Mouse (Mus musculus) myocyte (in vitro differentiated cells): ENCODE measurements around the gene Ptprj. TPM values are rescaled to one million over a fixed set of nuclear protein-coding genes. Genes with fewer than 3 reads are reported as not detected.

Source experiments
- H3K27me3 ChIP-seq: one replicate; pipeline ENCODE4 v1.6.1; 2011; ENCODE audit not compliant: control insufficient read depth, insufficient read depth, insufficient read length
- H3K36me3 ChIP-seq: one replicate; pipeline ENCODE4 v1.6.1; 2011; ENCODE audit not compliant: control insufficient read depth, insufficient read depth
- H3K4me2 ChIP-seq: one replicate; pipeline ENCODE4 v1.6.1; 2011; ENCODE audit warnings: low read depth, control low read depth
- H3K4me3 ChIP-seq: one replicate; pipeline ENCODE4 v1.5.1; 2011; ENCODE audit warnings: mild to moderate bottlenecking, control low read depth, moderate library complexity
- H3K79me2 ChIP-seq: one replicate; pipeline ENCODE4 v1.6.1; 2011; ENCODE audit not compliant: control insufficient read depth, insufficient read depth
- H3ac ChIP-seq: one replicate; pipeline ENCODE4 v1.6.1; 2011; ENCODE audit not compliant: control insufficient read depth, insufficient read length
- CEBPB ChIP-seq: IDR thresholded peaks from 2 replicates; pipeline ENCODE4 v1.6.1; 2011; ENCODE audit warnings: mild to moderate bottlenecking, moderate library complexity; ENCODE audit not compliant: poor library complexity, insufficient read depth, severe bottlenecking
- E2F4 ChIP-seq: IDR thresholded peaks from one replicate; pipeline ENCODE4 v1.6.1; 2011; ENCODE audit warnings: mild to moderate bottlenecking, control low read depth, moderate library complexity; ENCODE audit not compliant: insufficient read depth
- MAX ChIP-seq: IDR thresholded peaks from one replicate; pipeline ENCODE4 v1.6.1; 2011; ENCODE audit warnings: low read depth, mild to moderate bottlenecking, control low read depth
- MYOD1 ChIP-seq, 3 experiments: IDR thresholded peaks; one replicate each; pipeline ENCODE4 v1.6.1; 2011; ENCODE audit warnings: control low read depth in 2 of 3, low read depth in 2 of 3, mild to moderate bottlenecking in 2 of 3, moderate library complexity in 1 of 3; ENCODE audit not compliant: insufficient read length in 2 of 3, control insufficient read depth in 1 of 3
- MYOG ChIP-seq, 3 experiments: IDR thresholded peaks; one replicate each; pipeline ENCODE4 v1.6.1; 2011; ENCODE audit warnings: control low read depth in 2 of 3, low read depth in 2 of 3, mild to moderate bottlenecking in 2 of 3; ENCODE audit not compliant: insufficient read length in 2 of 3, control insufficient read depth in 1 of 3, insufficient read depth in 1 of 3
- POLR2A ChIP-seq: IDR thresholded peaks from one replicate; pipeline ENCODE4 v1.6.1; 2011; ENCODE audit warnings: low read depth, mild to moderate bottlenecking, control low read depth, moderate library complexity; ENCODE audit not compliant: insufficient read length
- POLR2AphosphoS2 ChIP-seq: IDR thresholded peaks from one replicate; pipeline ENCODE4 v1.6.1; 2011; ENCODE audit warnings: low read depth, control low read depth; ENCODE audit not compliant: insufficient read length
- REST ChIP-seq: IDR thresholded peaks from one replicate; pipeline ENCODE4 v1.6.1; 2011; ENCODE audit warnings: mild to moderate bottlenecking, control low read depth, moderate library complexity; ENCODE audit not compliant: insufficient read depth, insufficient read length
- SRF ChIP-seq: IDR thresholded peaks from one replicate; pipeline ENCODE4 v1.6.1; 2011; ENCODE audit warnings: low read depth; ENCODE audit not compliant: control insufficient read depth, insufficient read length
- TCF12 ChIP-seq: IDR thresholded peaks from one replicate; pipeline ENCODE4 v1.6.1; 2011; ENCODE audit warnings: mild to moderate bottlenecking, control low read depth; ENCODE audit not compliant: poor library complexity, insufficient read depth, severe bottlenecking
- TCF3 ChIP-seq: IDR thresholded peaks from one replicate; pipeline ENCODE4 v1.6.1; 2011; ENCODE audit warnings: low read depth, control low read depth; ENCODE audit not compliant: insufficient read length
- USF1 ChIP-seq: IDR thresholded peaks from one replicate; pipeline ENCODE4 v1.6.1; 2011; ENCODE audit warnings: low read depth, mild to moderate bottlenecking, control low read depth, moderate library complexity
- polyA plus RNA-seq: library from polyadenylated mRNA; unstranded; fragments of >200 nt; fragmentation: generic; extraction: Trizol; gene quantifications from one replicate; pipeline ENCODE4 v1.2.1, GENCODE M21; 2012; ENCODE audit warnings: missing spikeins

Gene Ptprj
- polyA plus RNA-seq, 1 experiment, result 1.6 TPM

- no peak overlapping the region for H3ac ChIP-seq
- H3K27me3 ChIP-seq, result no peaks in the 10 kb centered on the region
- no peaks in the 10 kb centered on the region for H3K79me2 ChIP-seq
- H3K4me2 ChIP-seq, result no peak overlapping the region
- TF ChIP-seq SRF (no peak), MAX (no peak), MYOG (IDR thresholded peaks at IDR 0.05; ENCODE audit: control insufficient read depth in 1 of 3, insufficient read depth in 1 of 3, insufficient read length in 2 of 3, low read depth in 2 of 3) (no peak), REST (no peak), USF1 (no peak), MYOD1 (IDR thresholded peaks at IDR 0.05; ENCODE audit: control insufficient read depth in 1 of 3, insufficient read length in 2 of 3, low read depth in 2 of 3) (no peak), POLR2A (no peak), TCF12 (no peak), TCF3 (no peak), CEBPB (no peak), POLR2AphosphoS2 (no peak), E2F4 (no peak)
- no peak overlapping the region for H3K4me3 ChIP-seq
- no peaks in the 10 kb centered on the region for H3K36me3 ChIP-seq
These were observed 40.4 kb upstream of the Ptprj start for GRCm38 (mm10) chr2:90620815-90621214.

DNA sequence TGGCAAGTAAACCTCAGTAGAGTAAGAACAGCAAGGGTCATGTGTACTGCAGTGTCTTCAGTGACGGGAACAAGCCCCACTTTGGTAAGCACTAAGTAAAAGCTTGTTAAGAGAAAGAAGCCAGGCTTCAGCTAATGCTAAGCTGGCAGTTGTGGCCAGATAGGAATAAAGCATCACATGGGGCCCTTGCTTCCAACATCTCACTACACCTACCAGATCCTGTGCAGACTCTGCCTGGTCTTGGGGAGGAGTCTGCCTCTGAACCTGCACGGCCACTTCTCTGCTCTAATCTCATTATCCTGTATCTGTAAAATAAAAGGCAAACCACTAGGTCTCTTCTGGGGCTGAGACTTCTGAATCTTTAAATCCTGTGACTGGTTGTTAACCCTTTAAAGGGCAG lies 39.2 kb upstream of the Ptprj start:
- Histone ChIP-seq H3K79me2 (no peaks in the 10 kb centered on the region), H3K27me3 (no peaks in the 10 kb centered on the region), H3K36me3 (no peaks in the 10 kb centered on the region), H3K4me3 (no peak overlapping the region), H3ac (no peak overlapping the region), H3K4me2 (no peak overlapping the region)
- TF ChIP-seq MYOG (IDR thresholded peaks at IDR 0.05; ENCODE audit: control insufficient read depth in 1 of 3, insufficient read depth in 1 of 3, insufficient read length in 2 of 3, low read depth in 2 of 3) (no peak), SRF (no peak), TCF3 (no peak), TCF12 (no peak), POLR2AphosphoS2 (no peak), MYOD1 (IDR thresholded peaks at IDR 0.05; ENCODE audit: control insufficient read depth in 1 of 3, insufficient read length in 2 of 3, low read depth in 2 of 3) (no peak), USF1 (no peak), CEBPB (no peak), MAX (no peak), E2F4 (no peak), POLR2A (no peak), REST (no peak)

- no peaks in the 10 kb centered on the region for H3K27me3 ChIP-seq
- H3K4me3 ChIP-seq, result no peak overlapping the region
- no peaks in the 10 kb centered on the region for H3K36me3 ChIP-seq
- no peak for TF ChIP-seq USF1
- no peak for TF ChIP-seq CEBPB
- TF ChIP-seq MYOG (IDR thresholded peaks at IDR 0.05; ENCODE audit: control insufficient read depth in 1 of 3, insufficient read depth in 1 of 3, insufficient read length in 2 of 3, low read depth in 2 of 3), result no peak
- no peak for TF ChIP-seq POLR2AphosphoS2
- TF ChIP-seq TCF3, result no peak
- no peak for TF ChIP-seq REST
- TF ChIP-seq MYOD1 (IDR thresholded peaks at IDR 0.05; ENCODE audit: control insufficient read depth in 1 of 3, insufficient read length in 2 of 3, low read depth in 2 of 3), result no peak
- TF ChIP-seq MAX, result no peak
- no peak for TF ChIP-seq POLR2A
- no peak for TF ChIP-seq TCF12
- no peak for TF ChIP-seq E2F4
- H3ac ChIP-seq, result no peak overlapping the region
- no peaks in the 10 kb centered on the region for H3K79me2 ChIP-seq
- no peak overlapping the region for H3K4me2 ChIP-seq
These were observed 34.3 kb upstream of the Ptprj start for GRCm38 (mm10) chr2:90614651-90615171.

DNA sequence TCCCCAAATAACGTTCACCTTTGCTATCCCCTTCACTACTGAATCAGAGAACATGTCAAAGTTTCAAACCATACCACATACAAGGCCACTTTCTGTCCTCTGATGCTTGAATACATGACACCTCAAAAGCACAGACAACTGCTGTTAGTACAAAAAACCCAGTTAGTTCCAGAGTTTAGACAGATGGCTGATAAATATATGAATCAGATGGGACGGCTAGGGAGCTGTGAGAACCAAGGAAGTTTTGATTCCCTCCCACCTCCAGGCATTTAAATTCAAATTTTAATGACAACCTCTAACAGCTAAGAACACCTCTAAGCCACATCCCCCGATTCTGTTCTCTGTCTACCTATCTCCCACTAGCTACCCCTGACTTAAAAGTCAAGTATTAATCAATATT lies 33.1 kb upstream of the Ptprj start:
- no peak for TF ChIP-seq MYOD1 (IDR thresholded peaks at IDR 0.05; ENCODE audit: control insufficient read depth in 1 of 3, insufficient read length in 2 of 3, low read depth in 2 of 3)
- TF ChIP-seq POLR2AphosphoS2, result no peak
- TF ChIP-seq USF1, result no peak
- no peak for TF ChIP-seq MAX
- TF ChIP-seq POLR2A, result no peak
- no peak for TF ChIP-seq CEBPB
- no peak for TF ChIP-seq SRF
- TF ChIP-seq TCF3, result no peak
- no peak for TF ChIP-seq E2F4
- TF ChIP-seq MYOG (IDR thresholded peaks at IDR 0.05; ENCODE audit: control insufficient read depth in 1 of 3, insufficient read depth in 1 of 3, insufficient read length in 2 of 3, low read depth in 2 of 3), result no peak
- TF ChIP-seq REST, result no peak
- TF ChIP-seq TCF12, result no peak
- H3K4me3 ChIP-seq, result no peak overlapping the region
- no peaks in the 10 kb centered on the region for H3K27me3 ChIP-seq
- H3K36me3 ChIP-seq, result no peaks in the 10 kb centered on the region
- no peak overlapping the region for H3ac ChIP-seq
- no peaks in the 10 kb centered on the region for H3K79me2 ChIP-seq
- peak overlapping the region; percentile 49 for H3K4me2 ChIP-seq
